Mouse (Mus musculus) myocyte (in vitro differentiated cells): ENCODE results near the gene Rcan2.

Experiments used
- CEBPB ChIP-seq: IDR thresholded peaks from 2 replicates; pipeline ENCODE4 v1.6.1; 2011; ENCODE audit warnings: mild to moderate bottlenecking, moderate library complexity; ENCODE audit not compliant: poor library complexity, insufficient read depth, severe bottlenecking
- E2F4 ChIP-seq: IDR thresholded peaks from one replicate; pipeline ENCODE4 v1.6.1; 2011; ENCODE audit warnings: mild to moderate bottlenecking, control low read depth, moderate library complexity; ENCODE audit not compliant: insufficient read depth
- MAX ChIP-seq: IDR thresholded peaks from one replicate; pipeline ENCODE4 v1.6.1; 2011; ENCODE audit warnings: low read depth, mild to moderate bottlenecking, control low read depth
- MYOD1 ChIP-seq, 3 experiments: IDR thresholded peaks; one replicate each; pipeline ENCODE4 v1.6.1; 2011; ENCODE audit warnings: control low read depth in 2 of 3, low read depth in 2 of 3, mild to moderate bottlenecking in 2 of 3, moderate library complexity in 1 of 3; ENCODE audit not compliant: insufficient read length in 2 of 3, control insufficient read depth in 1 of 3
- POLR2A ChIP-seq: IDR thresholded peaks from one replicate; pipeline ENCODE4 v1.6.1; 2011; ENCODE audit warnings: low read depth, mild to moderate bottlenecking, control low read depth, moderate library complexity; ENCODE audit not compliant: insufficient read length
- POLR2AphosphoS2 ChIP-seq: IDR thresholded peaks from one replicate; pipeline ENCODE4 v1.6.1; 2011; ENCODE audit warnings: low read depth, control low read depth; ENCODE audit not compliant: insufficient read length
- REST ChIP-seq: IDR thresholded peaks from one replicate; pipeline ENCODE4 v1.6.1; 2011; ENCODE audit warnings: mild to moderate bottlenecking, control low read depth, moderate library complexity; ENCODE audit not compliant: insufficient read depth, insufficient read length
- TCF12 ChIP-seq: IDR thresholded peaks from one replicate; pipeline ENCODE4 v1.6.1; 2011; ENCODE audit warnings: mild to moderate bottlenecking, control low read depth; ENCODE audit not compliant: poor library complexity, insufficient read depth, severe bottlenecking

DNA sequence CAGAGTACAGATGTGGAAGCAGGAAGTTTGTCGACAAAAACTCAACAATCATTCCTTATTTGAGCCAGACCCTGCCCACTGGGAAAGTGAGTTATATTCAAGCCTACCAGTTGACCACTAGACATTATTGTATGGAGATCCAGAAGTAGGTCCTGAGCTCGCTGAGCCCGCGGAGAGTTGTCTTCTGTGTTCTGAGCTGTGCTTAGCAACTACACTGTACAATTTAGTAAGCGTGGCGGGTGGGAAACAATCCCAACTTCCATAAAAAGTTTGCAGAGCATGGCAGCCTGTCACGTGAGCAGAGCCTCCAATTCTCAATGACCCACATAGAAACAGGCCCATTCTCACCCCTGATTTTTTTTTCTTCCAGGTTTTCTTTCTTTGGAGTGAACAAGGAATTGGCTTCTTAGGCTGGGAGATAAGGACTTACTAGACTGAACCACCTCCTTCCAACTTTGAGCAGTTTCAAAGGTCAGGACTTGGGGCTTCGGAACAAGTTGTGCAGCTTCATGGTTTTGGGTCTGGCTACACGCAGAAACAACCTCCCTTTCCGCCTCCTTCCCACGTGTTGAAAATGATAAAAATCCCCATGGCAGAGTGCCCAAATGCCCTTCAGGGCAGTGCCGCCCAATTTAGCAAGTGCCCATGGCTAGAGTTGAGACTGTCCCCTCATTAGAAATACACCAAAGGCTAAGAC is 276.1 kb downstream of the Rcan2 start:
- no peak for TF ChIP-seq MYOD1 (IDR thresholded peaks at IDR 0.05; ENCODE audit: control insufficient read depth in 1 of 3, insufficient read length in 2 of 3, low read depth in 2 of 3)
- no peak for TF ChIP-seq POLR2A
- TF ChIP-seq POLR2AphosphoS2, result no peak
- no peak for TF ChIP-seq E2F4
- TF ChIP-seq TCF12, result no peak
- TF ChIP-seq MAX, result no peak
- no peak for TF ChIP-seq CEBPB
- no peak for TF ChIP-seq REST
